Mouse (Mus musculus) T-cell, adult 2 months (primary cell): ENCODE results near the gene Impg1.
A peak's percentile ranks its signal among the peaks of the same experiment; 100 is the strongest.

ENCODE experiments used
- DNase-seq: peaks from one replicate; pipeline ENCODE4 v3.0.0; 2022; ENCODE audit warnings: low spot score

The Impg1 gene

GRCm38 (mm10) chr9:80282426-80282825, 182.9 kb downstream of the Impg1 start:
- DNase-seq = no peak

- no peak for DNase-seq
Measured at GRCm38 (mm10) chr9:80280724-80281123, 184.6 kb downstream of the Impg1 start.

- no peak for DNase-seq
Measured at GRCm38 (mm10) chr9:80277770-80278169, 187.5 kb downstream of the Impg1 start.

GRCm38 (mm10) chr9:80277157-80277556, 188.1 kb downstream of the Impg1 start:
- DNase-seq = no peak

- no peak for DNase-seq
Measured at GRCm38 (mm10) chr9:80275772-80276134, 189.5 kb downstream of the Impg1 start.

GRCm38 (mm10) chr9:80275053-80275771, 190.1 kb downstream of the Impg1 start:
- DNase-seq = no peak

- no peak for DNase-seq
Measured at GRCm38 (mm10) chr9:80272951-80273350, 192.3 kb downstream of the Impg1 start.

GRCm38 (mm10) chr9:80269596-80269995, 195.7 kb downstream of the Impg1 start:
- DNase-seq = no peak

- DNase-seq = peak; percentile 66
Measured at GRCm38 (mm10) chr9:80266507-80266906, 198.8 kb downstream of the Impg1 start.

- peak; percentile 27 for DNase-seq
Measured at GRCm38 (mm10) chr9:80266086-80266485, 199.2 kb downstream of the Impg1 start.
